Mouse (Mus musculus) adrenal gland, adult 8-10 months (tissue): Measurements from ENCODE around the gene Poc1b. TPM values are rescaled to one million over a fixed set of nuclear protein-coding genes. Genes with fewer than 3 reads are reported as not detected.
"Not testable (repeated sequence)": the region's sequence is repeated elsewhere in the genome, so short reads cannot be mapped to it uniquely, and the experiment has no call there.

Source experiments
- DNase-seq: peaks from one replicate; pipeline ENCODE4 v3.0.0; 2022
- total RNA-seq, 4 experiments: library from RNA; stranded (reverse); gene quantifications; 2 replicates each; pipeline ENCODE4 v1.2.4; 2022

Gene Poc1b
- total RNA-seq, 4 experiments from 2014 or later = 12.4 to 23.8 (median 18.0) TPM

DNA sequence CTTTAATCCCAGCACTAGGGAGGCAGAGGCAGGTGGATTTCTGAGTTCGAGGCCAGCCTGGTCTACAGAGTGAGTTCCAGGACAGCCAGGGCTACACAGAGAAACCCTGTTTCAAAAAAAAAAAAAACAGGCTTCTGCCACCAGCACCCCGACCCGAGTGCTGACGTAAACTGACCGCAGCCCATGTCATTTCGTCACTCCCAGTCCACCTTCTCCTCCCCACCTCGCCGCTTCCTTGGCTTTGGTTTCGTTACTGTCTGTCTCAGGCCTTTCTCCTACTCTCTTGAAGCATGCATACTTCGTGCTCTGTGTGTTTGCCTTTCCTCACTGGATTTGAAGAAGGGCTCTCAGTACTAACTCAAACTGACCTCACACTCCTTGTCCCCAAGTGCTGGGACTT lies 50.9 kb downstream of the Poc1b start:
- DNase-seq = not testable (repeated sequence)

DNA sequence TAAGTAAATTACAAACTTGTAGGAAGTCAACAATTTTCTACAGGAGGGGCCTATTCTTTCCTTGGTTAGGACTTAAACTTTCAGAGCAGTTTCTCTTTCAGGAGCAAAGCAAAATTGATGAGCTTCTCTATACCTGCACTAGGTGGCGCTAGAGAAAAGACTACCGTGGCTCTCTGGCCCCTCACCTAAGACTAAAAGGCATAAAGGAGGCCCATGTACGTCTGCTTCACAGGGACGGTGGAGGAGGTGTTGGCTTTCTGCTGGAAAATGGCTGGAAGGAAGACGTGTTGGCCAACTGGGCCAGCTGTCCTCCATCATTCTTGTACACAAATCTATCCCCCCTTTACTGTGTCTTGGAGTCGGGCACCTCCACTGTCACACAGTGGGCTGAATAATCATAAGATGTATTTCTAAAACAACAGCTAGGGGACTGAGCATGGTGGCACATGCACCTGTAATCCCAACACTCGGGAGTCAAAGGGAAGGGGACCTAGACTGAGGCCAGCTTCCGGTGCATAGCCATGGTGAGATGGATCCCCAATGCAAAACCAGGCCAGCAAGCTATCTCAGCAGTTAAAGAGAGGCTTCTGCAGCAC lies 55.2 kb downstream of the Poc1b start:
- no peak for DNase-seq

DNA sequence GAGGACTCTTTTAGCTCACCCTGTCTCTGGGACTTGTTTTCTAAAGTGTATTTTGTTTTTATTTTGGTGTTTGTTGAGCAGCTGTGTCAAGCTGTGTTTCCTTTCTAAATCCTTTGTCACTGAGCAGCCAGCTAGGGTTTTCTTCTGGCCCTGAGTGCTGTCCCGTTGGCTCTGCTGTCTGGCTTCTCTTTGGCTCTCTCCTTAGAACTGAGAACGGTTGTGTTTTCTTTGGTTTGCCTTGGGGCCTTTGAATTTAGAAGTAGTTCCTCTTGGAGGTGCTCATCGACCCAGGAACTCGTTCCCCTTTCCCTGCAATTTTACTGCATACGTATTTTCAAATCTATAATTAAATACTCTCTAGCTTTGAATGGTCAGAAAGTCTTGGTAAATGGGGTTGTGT lies 56.2 kb downstream of the Poc1b start:
- DNase-seq = no peak

DNA sequence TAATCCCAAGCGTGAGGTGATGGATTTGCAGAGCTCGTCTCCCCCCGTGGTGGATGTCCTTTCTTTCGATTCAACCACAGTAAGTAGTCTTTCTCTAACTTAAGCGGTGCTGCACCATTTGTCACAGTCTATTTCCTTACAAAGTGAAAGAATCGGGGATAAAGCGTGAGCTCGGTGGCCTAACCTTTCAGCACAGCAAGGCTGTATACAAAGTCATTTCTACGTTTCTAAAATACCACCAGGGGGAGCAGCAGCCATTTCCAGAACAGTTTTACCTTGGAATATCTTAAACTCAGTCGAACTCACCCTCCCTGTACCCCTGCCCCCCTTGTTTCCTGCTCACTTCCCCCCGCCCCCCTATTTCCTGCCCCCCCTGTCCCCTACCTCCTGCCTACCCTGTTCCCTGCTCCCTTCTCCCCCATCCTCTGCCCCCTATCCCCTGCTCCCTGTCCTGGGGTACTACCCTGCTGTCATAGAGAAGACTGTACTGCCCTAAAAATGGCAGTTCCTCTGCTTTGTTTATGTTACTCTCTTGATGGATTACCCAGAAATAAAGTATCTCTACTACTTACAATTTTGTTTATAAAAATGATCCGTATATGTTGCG lies 58.1 kb downstream of the Poc1b start:
- DNase-seq = no peak

DNA sequence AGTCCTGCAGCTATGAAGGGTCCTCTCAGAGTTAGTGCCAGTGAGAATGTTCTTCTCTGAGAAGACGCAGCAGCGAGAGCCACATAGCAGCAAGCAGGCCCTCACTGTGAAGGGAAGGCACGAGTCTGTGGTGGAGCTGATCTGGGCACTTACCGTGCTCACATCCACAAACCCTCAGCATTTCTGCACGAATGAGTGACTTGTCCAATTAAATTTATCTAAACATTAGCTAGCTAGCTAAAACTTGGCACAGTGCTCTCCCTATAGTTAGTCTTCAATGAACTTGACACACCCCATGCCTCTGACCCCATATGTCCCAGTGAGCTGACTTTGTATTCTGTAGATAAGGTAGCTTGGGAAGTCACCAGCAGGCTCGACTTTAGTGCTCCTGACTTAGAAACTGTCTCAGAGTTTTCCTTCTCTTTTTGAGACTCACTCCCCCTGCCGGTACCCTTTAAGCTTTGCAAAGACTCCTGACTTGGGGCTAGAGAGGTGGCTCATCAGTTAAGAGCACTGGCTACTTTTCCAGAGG lies 59.0 kb downstream of the Poc1b start:
- DNase-seq = no peak

DNA sequence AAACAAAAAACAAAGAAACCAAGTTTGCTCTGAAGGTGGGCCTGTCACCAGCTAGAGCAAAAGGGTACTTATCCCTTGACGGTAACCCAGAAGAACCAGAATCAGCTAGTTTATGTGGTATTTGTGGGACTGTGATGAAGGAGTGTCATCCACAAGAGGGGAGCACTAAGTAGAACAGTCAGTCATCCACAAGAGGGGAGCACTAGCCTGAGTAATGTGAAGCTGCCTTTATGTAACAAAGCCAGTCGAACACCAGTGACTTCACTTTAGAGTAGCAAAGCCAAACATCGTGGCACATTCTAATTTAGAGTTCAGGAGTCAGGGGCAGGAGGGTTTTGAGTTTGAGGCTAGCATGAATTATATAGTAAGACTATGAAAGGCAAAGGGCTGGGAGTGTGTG lies 59.6 kb downstream of the Poc1b start:
- no peak for DNase-seq

DNA sequence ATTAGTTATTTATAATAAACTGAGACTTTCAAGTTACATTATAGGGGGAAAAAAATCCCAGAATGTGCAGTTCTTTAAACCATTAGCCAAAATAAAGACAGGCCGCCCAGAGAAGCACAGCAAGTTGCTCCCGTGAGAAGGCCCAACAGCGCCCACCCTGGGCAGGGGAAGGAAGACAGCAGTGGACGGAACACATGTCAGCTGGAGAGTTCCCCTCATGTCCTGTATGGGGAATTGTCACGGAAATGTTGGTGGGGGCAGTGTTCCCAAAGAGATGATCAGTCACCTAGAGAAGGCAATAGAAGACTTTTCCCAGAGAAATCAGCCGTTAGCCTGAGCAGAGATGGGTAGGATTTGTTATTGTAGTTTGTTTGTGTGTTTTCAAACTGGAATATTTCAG lies 61.6 kb downstream of the Poc1b start:
- no peak for DNase-seq

DNA sequence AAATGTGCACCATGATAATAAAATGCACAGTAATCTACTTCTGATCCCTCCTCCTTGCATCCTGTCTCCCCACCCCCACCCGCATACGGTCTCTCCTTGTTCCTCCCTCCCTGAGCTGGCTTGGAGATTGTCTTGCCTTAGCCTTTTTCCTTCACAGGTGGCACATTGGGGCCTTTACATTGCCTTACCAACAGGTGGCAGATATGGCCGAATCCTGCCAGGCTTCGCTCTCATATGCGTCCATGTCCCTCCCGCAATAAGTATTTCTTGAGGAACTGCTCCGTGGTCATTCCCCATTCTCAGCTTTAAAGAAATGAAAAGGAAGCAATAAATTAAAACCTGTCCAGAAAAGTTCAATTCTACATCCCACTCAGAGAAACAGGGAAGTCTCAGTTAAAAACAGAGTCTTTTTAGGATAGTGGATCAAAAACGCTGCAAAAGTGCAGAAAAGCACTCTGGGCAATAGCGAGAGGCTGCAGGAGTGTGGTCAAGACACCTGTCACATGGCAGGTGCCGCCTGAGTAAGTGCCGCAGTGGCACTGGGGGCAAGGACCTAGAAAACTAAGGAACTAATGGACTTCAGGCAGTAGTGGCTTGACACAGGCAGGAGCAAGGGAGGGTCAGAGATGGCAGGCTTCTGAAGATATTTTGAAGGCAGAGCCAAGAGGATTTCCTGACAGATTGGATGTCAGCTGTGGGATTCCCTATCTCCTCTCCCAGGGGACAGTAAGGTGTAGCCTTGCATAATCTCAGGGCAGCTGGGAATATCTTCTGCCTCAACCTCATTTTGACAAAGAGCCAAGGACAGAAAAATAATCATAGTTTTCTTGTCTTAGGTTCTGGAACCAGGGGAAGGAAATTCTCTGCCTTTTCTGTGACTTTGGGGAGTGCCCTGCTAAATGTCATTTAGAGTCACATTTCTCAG lies 62.3 kb downstream of the Poc1b start:
- no peak for DNase-seq

DNA sequence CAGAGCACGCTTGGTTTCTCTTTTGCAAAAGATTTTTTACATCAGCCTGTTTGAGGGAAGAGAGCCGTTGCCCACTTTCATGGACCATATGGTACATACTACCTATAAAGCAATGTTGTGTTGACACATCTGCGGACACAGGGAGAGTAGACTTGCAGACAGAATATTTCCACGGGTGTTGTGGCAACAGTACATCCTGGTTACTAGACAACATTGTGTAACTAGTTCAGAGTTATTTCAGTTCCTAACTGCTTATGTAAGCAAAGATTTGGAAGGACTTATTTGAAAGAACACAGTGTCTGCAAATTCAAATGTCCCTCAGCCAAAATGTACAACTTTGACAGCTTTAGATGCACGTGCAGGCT lies 62.9 kb downstream of the Poc1b start:
- no peak for DNase-seq

DNA sequence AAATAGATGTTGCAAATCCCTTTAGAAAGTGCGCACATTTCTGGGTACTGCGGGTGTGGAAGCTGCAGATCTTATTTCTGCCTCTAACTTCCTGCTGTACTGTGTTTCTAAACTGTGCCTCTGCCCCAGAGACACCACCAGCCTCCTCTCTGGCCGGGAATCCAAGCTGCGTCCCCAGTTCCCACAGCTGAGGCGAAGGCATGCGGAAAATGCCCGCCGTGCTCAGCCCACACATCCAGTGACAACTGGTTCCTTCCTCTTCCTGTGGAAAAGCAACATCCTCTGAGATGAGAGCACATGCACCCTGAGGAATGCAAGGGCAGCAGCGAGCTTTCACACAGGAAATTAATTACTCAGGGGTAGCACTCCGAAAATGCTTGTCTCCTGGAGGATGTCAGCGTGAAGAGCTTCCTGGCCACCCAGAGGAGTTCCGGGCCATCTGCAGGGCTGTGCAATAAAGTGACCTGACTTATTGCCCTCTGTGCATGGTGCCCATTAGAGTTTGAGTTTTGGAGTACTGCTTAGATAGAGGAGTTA lies 65.2 kb downstream of the Poc1b start:
- DNase-seq = peak; percentile 47

DNA sequence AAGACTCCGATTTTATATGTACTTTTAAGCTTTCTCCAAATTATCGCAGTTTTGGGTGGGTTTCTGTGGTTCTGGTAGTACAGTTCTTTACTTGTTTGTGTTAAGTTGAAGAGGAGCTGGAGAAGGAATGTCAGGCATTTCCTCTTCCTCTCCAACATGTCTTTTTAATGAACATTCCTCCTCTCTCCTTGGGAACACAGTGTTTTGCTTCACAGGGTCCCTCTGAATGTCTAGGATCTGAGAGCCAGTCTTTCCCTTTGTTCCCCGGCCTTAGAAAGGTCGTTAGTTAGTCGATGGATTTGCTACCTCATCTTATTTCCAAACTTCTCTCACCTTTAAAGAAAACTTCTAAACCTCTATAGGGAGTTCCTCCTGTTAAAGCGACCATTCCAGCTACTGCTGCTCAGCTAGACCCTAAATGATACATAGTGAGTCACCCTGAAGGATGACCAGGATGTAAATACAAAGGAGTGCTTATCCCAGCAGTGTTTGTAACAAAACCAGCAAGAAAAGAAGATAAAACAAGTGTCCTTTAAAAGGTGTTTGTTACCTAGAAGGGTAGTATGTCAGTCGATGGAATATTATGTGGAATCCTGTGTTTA lies 66.2 kb downstream of the Poc1b start:
- no peak for DNase-seq

DNA sequence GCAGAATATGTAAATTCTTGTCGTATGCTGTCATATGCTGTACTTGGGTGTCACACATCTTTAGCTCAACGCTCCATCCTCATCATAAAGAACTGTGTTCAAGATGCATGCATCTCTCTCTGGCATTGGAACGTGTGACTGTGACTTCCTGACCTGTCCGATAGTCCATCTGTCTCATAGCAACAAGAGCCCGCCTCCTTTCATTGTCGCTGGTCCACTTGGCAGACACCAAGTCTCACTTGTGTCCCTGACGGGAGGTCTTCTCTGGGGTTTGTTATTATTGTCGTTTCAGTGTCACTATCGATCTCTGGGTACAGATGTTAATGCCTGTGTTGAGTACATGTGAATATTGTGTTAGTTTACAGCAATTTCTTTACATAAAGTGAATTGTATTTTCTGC lies 70.1 kb downstream of the Poc1b start:
- no peak for DNase-seq

DNA sequence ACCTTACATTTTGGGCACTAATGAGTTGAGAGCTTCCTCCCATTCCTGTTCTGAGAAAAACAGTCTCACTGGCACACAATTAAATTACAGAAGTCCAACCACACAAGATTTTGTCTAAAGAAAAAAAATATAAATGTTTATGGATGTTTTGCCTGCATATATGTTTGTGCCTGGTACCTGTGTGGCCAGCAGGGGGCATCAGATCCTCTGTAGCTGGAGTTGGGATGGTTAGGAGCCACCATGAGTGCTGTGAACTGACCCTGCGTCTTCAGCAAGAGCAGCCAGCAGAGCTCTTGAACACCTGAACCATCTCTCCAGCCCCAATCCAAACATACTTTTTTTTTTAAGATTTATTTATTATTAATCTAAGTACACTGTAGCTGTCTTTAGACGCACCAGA lies 71.3 kb downstream of the Poc1b start:
- DNase-seq = no peak

DNA sequence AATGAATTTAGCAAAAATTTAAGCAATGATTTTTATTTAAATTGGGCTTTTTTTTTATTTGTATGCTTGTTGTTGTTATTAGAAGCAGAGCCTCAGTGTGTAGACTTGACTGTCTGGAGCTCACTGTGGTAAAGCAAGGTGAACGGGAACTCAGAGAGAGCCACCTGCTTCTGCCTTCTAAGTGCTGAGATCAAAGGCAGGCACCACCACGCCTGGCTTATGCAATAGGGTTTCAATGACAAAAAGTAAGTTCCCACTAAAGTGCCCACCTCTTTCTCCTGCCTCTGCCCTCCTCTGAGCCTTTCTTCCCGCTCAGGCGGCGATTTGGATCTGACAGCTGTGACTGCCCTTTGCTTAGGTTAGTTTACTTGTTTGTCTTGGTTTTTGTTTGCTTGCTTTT lies 72.3 kb downstream of the Poc1b start:
- no peak for DNase-seq

DNA sequence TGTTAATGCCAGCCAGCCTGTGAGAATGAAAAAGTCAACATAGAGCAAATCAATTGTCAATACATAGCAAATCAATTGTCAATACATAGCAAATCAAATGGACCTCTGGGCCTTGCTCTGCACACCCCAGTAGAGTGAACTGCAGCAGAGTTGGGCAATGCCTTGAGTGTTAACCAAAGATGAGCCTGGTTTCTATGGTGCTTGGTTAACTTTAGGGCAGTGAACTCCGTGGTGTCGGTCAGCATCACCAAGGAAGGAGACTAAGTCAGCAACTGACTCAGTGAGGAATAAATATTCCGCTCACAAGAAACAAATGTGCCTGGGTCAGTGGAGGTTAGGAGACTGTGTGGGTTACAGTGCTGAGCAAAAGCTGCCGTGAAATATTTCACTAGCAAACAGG lies 72.7 kb downstream of the Poc1b start:
- no peak for DNase-seq

DNA sequence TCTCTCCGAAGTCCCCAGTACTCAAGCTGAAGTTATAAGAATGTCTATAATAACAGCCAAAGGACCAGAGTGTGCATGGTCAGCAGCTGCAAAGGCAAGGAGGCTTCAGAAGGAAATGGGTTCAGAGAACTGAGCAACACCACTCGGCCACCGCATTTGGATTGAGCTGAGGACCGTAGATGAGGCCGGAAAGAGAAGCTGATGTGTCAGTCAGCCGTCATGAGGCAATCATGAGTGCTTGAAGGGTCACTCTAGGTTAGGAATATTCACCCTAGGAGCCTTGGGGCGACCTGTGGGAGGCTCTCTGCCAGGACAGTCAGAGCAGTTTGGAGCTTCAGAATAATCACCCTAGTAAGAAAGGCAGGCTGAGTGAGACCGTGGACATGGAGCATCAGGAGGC lies 74.7 kb downstream of the Poc1b start:
- DNase-seq = no peak

DNA sequence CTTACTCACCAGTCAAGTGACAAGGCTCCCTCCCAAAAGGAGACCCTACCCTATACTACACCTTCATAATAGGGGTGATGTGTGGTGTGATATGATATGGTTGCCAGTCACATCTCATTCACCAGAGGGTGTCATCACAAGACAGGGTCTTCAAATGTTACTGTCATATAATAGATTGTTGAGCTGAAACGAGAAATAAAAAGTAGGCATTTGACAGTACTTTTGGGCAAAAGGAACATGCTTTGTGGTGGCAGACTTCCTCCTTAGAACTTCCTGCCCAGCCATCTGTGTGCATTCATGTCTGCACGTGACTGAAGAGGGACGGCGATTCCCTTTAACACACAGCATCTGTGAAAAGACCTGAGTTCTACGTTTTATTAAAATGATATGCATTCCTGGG lies 75.3 kb downstream of the Poc1b start:
- DNase-seq = no peak

DNA sequence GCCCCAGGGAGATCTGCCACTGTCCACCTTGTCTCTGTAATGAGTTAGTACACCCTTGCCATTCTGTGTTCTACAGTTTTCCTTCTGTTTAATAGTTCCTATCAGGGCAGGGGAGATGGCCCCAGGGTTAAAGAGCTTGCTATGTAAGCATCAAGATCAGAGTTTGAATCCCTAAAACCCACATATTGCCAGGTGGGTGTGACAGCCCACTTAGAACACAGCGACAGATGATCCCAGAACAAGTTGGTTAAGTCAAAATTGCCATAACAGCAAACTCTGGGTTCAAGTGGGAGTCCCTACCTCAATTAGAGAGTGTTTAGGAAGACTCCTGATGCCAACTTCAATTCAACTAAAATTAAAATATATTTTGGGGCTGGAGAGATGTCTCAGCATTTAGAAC lies 81.3 kb downstream of the Poc1b start:
- DNase-seq = no peak

DNA sequence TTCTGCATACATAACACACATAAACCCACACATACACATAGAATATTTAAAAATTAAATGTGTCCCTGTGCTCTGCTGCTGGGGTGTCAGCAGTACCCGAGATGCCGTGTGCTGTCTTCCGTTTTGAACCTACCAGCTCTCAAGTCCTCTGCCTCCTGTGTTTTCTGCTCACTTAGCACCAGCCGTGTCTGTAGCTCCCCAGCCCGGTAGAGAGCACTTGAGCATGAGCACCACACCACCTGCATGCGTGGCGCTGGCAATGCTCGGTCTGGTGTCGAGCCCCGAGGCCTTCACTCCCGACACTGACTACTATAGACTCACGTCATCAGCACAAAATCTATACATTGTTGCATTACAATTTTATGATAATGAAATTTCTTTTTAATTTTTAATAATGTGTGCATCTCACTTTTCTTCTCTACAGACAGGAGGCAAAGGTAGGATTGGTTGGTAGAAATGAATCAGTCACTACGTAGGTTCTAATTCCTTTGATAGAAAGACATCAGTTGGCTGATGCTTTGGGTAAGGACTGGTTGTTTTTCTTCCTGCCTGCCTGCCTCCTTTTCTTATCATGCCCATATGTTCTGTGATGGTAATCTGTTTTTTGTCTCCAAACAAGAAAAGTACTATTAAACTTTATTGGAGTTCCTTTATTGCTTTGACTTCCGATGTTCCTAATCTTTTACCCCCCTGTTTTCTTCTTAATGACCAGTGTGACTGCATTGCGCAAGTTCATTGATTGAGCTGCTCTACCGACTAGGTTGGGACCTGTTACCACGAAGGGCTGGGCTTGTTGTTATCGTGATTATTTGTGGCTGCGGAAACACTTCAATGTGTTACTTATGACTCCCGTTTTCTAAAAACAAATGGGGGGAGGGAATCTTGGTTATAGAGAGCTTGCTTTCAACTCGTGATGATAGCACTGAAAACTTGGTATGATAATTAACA lies 82.1 kb downstream of the Poc1b start:
- no peak for DNase-seq

DNA sequence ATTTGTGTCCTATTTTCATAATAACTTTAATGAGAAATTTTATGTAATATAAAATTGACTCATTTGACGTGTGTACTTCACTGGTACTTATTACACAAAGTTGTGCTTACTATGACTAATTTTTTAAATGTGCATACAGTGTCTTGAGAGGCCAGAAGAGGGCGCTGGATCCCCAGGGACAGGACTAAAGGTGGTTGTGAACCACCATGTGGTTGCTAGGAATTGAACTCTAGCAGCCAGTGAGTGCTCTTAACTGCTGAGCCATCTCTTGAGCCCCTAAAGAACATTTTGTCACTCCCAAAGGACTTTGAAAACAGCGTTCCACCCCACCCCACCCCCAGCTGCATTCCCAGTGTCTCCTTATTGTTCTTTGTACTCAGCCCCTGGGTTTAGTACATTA lies 84.0 kb downstream of the Poc1b start:
- peak; percentile 63 for DNase-seq

DNA sequence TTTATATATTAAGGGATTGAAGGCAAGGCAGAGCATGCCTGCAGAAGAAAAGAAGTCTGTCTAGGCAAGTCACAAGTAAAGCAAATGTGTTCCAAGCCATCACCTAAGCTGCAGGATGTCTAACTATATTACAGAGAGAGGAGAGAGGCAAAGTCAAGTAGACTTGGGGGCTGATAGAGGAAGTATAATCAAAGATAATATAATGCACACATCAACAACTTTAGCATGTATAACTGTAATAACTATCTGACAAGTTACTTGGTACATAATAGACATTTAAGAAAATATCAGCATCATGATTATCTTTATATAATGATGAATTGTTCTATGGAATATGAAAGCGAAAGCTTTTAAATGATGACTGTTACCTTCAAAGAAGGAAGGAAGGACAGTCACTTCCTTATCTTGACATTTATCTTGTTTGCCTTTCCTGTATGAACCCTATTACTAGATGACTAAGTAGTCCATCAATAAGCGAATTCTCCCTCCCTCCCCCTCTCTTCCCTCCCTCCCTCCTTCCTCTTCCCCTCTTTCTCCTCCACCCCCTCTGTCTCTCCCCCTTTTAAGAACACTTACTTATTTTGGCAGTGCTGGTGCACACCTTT lies 87.7 kb downstream of the Poc1b start:
- DNase-seq = no peak
